Mouse (Mus musculus) heart, postnatal 0 days (tissue): ENCODE measurements around the gene Cntf.

Experiments
- CTCF ChIP-seq: IDR thresholded peaks from 2 replicates; pipeline ENCODE4 v1.5.1; 2016; ENCODE audit warnings: antibody characterized with exemption, control low read depth, low read depth
- EP300 ChIP-seq: IDR thresholded peaks from 2 replicates; pipeline ENCODE4 v1.6.1; 2016; ENCODE audit warnings: antibody characterized with exemption, low read depth

DNA sequence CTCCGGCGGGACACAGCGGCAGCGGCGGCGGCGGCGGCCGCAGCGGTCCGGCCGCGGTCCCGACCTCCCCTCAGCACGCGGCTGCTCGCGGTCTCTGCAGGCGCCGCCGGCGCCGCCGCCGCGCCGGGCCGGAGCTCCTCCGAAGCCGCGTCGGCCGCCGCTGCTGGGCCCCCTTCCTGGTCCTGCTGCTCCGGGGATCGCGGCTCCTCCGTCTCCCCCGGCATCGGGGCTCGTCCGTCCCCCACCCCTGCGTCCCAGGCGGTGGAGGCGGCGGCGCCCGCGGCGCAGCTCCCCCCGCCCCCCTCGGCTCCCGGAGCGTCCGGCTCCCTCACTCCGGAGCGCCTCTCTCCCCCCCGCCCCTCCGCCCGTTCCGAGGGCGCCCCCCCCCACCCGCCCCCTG, 29.7 kb upstream of the Cntf start:
- TF ChIP-seq CTCF = no peak
- TF ChIP-seq EP300 = no peak
